Mouse (Mus musculus): ENCODE results near the gene Zbtb4.

- no peak for TF ChIP-seq CTCF (IDR thresholded peaks at IDR 0.05; ENCODE audit: low read depth)
- TF ChIP-seq EP300 (IDR thresholded peaks at IDR 0.05; ENCODE audit: low read depth), result no peak
Observed at GRCm38 (mm10) chr11:69789431-69789830, 23.7 kb downstream of the Zbtb4 start.

Data from heart, postnatal 0 days (tissue).